Mouse (Mus musculus) midbrain, embryonic 12.5 days (tissue): ENCODE measurements around the gene Prr7. TPM values are rescaled to one million over a fixed set of nuclear protein-coding genes. Genes with fewer than 3 reads are reported as not detected.

ENCODE experiments used
- ATAC-seq: fragments of 200-750 bp; cut with Nextera tagmentation; 2 replicates; pipeline ENCODE4 v1.8.0; 2017; ENCODE audit warnings: low read depth, moderate TSS enrichment, moderate library complexity; ENCODE audit not compliant: low FRiP score
- H3K27ac ChIP-seq: fragments of 300-500 bp; sonication (generic); replicated peaks from 2 replicates; pipeline ENCODE4 v1.5.1; 2016; ENCODE audit warnings: mild to moderate bottlenecking
- H3K27me3 ChIP-seq: fragments of 300-500 bp; sonication (generic); 2 replicates; pipeline ENCODE4 v1.6.1; 2016; ENCODE audit warnings: mild to moderate bottlenecking
- H3K36me3 ChIP-seq: fragments of 300-500 bp; sonication (generic); 2 replicates; pipeline ENCODE4 v1.6.1; 2016
- H3K4me1 ChIP-seq: fragments of 300-500 bp; sonication (generic); 2 replicates; pipeline ENCODE4 v1.6.1; 2016
- H3K4me2 ChIP-seq: fragments of 300-500 bp; sonication (generic); replicated peaks from 2 replicates; pipeline ENCODE4 v1.6.1; 2016; ENCODE audit warnings: mild to moderate bottlenecking, moderate library complexity
- H3K4me3 ChIP-seq: fragments of 300-500 bp; sonication (generic); 2 replicates; pipeline ENCODE4 v1.5.1; 2016; ENCODE audit warnings: mild to moderate bottlenecking
- H3K9ac ChIP-seq: fragments of 300-500 bp; sonication (generic); replicated peaks from 2 replicates; pipeline ENCODE4 v1.6.1; 2016; ENCODE audit warnings: mild to moderate bottlenecking, moderate library complexity
- H3K9me3 ChIP-seq: fragments of 300-500 bp; sonication (generic); 2 replicates; pipeline ENCODE4 v1.6.1; 2016; ENCODE audit warnings: mild to moderate bottlenecking
- WGBS: fragments of 180-500 bp; shearing (Covaris S2); methylation state at CpG from one replicate; pipeline ENCODE4 v1.1.7; 2016; 5-methylcytosine and 5-hydroxymethylcytosine counted together
- polyA plus RNA-seq: library from polyadenylated mRNA; unstranded; fragments of >200 nt; fragmentation: Nextera tagmentation; extraction: Ambion mirVana; gene quantifications from 2 replicates; pipeline ENCODE4 v1.2.1, GENCODE M21; 2016

Gene Prr7
- polyA plus RNA-seq, 1 experiment from 2014 or later = 2.3 TPM

DNA sequence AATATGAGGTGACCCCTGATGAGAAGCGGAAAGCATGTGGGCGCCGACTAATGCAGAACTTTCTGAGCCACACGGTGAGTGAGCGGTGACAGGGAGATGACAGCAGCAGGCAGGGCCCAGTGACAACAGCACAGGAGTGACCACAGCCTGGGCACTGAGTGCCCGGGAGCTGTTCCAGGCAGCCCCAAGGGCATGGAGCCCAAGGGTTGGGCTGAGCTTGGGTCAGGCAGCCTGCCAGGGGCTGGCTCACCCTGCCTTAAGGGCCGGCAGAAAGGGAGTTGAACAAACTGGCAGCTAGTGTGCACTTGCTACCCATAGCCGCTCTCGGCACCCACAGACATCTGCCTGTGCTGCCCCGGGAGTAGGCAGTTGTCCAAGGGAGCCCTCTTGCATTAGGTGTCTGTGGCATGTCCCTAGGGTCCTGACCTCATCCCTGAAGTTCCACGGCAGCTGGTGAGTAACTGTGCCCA, 13.5 kb upstream of the Prr7 start:
- 95% methylated on average over 11 of the region's 11 CpGs for WGBS
- no peak for ATAC-seq
- peaks cover 28% of the 10 kb centered on the region for H3K4me1 ChIP-seq
- no peak overlapping the region for H3K4me3 ChIP-seq
- peaks cover 67% of the 10 kb centered on the region for H3K36me3 ChIP-seq
- H3K27me3 ChIP-seq = no peaks in the 10 kb centered on the region
- H3K9me3 ChIP-seq = no peaks in the 10 kb centered on the region
- H3K9ac ChIP-seq = no peak overlapping the region
- no peak overlapping the region for H3K27ac ChIP-seq
- H3K4me2 ChIP-seq = no peak overlapping the region

DNA sequence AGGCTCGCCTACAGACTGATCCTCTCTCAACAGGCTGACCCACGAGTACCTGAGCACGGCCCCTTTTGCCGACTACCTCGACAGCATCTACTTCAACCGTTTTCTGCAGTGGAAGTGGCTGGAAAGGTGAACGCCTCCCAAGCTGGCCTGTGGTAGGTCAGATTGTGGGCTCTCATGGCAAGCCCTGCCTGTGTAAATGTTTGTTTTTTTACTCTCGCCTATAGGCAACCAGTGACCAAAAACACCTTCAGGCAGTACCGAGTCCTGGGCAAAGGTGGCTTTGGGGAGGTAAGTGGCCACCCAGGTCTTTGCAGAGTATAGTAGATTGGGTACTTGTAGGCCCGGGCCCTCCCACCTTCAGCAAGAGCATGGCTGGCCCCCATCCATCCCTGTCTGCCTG, 12.8 kb upstream of the Prr7 start:
- no peak overlapping the region for H3K4me2 ChIP-seq
- H3K4me3 ChIP-seq = no peak overlapping the region
- peaks cover 22% of the 10 kb centered on the region for H3K4me1 ChIP-seq
- ATAC-seq = no peak
- no peak overlapping the region for H3K27ac ChIP-seq
- H3K9me3 ChIP-seq = no peaks in the 10 kb centered on the region
- no peak overlapping the region for H3K9ac ChIP-seq
- peaks cover 74% of the 10 kb centered on the region for H3K36me3 ChIP-seq
- H3K27me3 ChIP-seq = no peaks in the 10 kb centered on the region
- 95% methylated on average over 10 of the region's 10 CpGs for WGBS

DNA sequence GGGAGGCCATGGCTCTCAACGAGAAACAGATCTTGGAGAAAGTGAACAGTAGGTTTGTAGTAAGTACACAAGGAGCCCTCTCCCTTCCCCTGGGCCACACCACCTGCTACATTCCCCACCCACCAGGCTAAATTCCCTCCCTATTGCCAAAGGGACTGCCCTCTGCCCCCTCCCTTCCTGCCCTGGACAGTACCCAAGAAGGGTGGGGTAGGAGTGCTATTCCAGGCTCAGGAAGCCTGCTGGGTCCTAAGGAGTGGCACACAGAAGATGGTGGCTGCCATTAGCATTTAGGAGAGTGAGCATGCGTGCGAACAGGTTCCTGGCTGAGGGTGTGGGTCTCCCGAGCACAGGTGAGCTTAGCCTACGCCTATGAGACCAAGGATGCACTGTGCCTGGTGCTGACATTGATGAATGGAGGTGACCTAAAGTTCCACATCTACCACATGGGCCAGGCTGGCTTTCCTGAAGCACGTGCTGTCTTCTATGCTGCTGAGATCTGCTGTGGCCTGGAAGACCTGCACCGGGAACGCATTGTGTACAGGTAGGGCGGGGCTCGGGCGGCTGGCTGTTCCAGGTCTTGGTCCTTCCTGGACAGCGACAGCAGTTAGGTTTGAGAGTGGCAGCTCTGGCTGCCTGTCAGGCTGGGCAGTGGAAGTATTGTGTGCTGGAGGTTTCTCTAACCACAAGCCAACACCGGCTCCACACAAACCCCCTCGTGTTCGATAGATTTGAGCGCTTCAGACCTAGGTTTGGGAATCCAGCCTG, 12.1 kb upstream of the Prr7 start:
- Histone ChIP-seq H3K4me1 (peaks cover 15% of the 10 kb centered on the region), H3K27ac (no peak overlapping the region), H3K9ac (no peak overlapping the region), H3K27me3 (no peaks in the 10 kb centered on the region), H3K9me3 (no peaks in the 10 kb centered on the region), H3K36me3 (peaks cover 79% of the 10 kb centered on the region), H3K4me3 (no peak overlapping the region), H3K4me2 (no peak overlapping the region)
- 94% methylated on average over 16 of the region's 16 CpGs for WGBS
- ATAC-seq = no peak

DNA sequence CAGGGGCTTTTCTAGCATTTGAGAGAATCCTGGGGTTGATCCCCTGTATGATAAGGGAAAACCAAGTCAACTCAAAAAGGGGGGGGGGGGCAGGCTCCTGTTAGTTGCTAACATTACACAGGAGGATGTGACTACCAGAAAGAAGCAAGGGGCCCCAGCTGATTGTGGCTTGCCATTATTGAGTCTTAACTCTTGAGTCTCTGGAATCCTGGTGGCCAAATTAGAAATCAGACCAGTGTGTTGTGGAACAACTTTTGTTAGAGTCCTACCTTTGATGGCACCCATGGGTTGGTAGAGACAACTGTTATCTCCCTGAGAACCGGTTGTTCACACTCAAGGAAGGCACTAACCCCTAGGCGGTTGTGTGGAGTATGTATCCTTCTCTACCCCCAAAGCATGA, 1.1 kb upstream of the Prr7 start:
- Histone ChIP-seq H3K36me3 (peaks cover 43% of the 10 kb centered on the region), H3K27me3 (peaks cover 9% of the 10 kb centered on the region; the same call in 1 of the 2 replicates), H3K4me2 (peak overlapping the region; percentile 78; the same call in 1 of the 2 replicates), H3K9ac (0 out of 2 replicates have a peak overlapping the region, but pooled peaks have one; percentile 91), H3K4me1 (peaks cover 36% of the 10 kb centered on the region), H3K27ac (peak overlapping the region; percentile 99), H3K4me3 (peak overlapping the region; percentile 68; the same call in 1 of the 2 replicates), H3K9me3 (no peaks in the 10 kb centered on the region)
- 51% methylated on average over 2 of the region's 2 CpGs for WGBS
- no peak for ATAC-seq

DNA sequence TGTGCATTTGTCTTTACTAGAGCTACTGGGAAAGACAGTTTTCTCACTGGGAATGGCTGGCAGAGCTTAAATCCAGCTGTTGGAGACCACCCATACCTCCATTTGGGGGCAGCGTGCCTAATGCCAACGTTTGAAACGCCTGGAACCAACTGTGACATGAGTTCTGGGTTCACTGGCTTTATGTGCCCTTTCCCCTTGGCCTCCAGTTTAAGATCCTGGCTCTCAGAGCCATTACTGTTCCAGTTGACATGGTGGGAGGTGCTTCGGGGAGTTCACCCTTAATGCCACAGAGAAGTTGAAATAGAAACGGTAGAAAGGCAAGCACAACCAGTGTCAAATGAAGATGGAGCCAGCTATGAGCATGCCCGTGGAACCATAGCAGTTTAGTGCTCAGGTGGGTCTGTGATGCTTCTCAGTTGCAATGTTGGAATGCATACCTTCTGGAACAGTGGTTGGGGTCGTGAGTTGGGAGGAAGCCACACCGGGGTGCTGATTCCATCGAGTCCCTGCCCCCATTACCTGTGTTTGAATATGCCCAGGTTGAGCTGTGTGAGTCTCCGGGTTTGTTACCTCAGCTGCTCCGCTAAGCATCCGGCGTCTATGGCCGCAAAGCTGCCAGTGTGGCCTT, 554 bp upstream of the Prr7 start:
- H3K9ac ChIP-seq = peak overlapping the region; percentile 91
- H3K27ac ChIP-seq = peak overlapping the region; percentile 99
- peak overlapping the region; percentile 78 for H3K4me2 ChIP-seq
- no peaks in the 10 kb centered on the region for H3K9me3 ChIP-seq
- H3K4me3 ChIP-seq = peak overlapping the region; percentile 68
- peaks cover 42% of the 10 kb centered on the region for H3K4me1 ChIP-seq
- peaks cover 38% of the 10 kb centered on the region for H3K36me3 ChIP-seq
- peak; percentile 1; the same call in 1 of the 2 replicates for ATAC-seq
- WGBS = 8% methylated on average over 14 of the region's 14 CpGs
- H3K27me3 ChIP-seq = peaks cover 10% of the 10 kb centered on the region; the same call in 1 of the 2 replicates

DNA sequence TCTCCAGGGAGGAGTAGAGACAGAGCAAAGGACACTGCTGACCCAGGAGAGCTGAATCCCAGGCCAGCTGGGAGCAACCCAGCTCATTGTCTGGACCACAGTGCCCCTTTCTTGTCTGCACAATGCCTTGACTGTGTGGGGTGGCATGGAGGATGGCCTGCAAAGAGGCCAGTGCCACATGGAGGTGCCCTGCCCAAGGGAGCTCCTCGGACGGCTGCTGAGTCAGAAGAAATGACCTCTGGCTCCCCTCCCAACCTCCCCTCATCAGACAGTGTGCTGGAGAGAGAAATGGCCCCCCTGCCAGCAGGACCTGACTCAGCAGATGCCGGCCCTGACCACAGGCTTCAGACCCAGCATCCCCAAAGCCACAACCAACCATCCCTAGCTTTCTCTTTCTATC, 1.1 kb downstream of the Prr7 start:
- Histone ChIP-seq H3K4me3 (peak overlapping the region; percentile 68), H3K9me3 (no peaks in the 10 kb centered on the region), H3K9ac (peak overlapping the region; percentile 91), H3K36me3 (peaks cover 21% of the 10 kb centered on the region), H3K27ac (peak overlapping the region; percentile 99), H3K4me1 (peaks cover 58% of the 10 kb centered on the region), H3K27me3 (peaks cover 10% of the 10 kb centered on the region; the same call in 1 of the 2 replicates), H3K4me2 (peak overlapping the region; percentile 78)
- 2% methylated on average over 3 of the region's 3 CpGs for WGBS
- peak; percentile 25; the same call in 1 of the 2 replicates for ATAC-seq

DNA sequence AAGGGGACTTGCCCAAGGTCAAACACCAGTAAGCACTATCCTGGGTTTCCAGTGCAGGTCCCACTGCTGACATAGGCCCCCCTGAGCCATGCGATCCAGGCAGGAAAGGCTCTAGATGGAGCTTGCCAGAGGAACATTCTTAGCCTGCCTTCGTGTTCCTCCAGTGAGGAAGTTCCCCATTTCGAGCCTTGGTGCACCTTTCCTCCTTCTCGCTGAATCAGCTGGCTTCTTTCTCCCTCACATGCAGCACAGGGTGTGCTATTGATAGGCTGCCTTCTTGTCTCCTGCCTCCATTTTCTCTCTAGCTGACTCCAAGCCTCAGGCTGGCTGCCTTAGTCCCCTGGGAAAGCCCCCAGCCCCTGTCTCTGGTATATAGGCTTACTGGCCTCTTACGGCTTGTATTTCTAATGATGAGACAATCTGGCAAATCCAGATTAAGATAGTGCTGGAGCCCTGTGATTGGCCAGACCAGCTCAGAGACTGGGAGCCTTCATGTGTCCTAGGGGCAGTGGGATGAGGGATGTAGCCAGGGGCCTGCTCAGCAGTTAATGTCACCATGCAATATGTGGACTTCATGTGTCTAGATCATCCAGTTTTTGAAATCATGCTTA, 1.9 kb downstream of the Prr7 start:
- no peak for ATAC-seq
- H3K4me1 ChIP-seq = peaks cover 66% of the 10 kb centered on the region

DNA sequence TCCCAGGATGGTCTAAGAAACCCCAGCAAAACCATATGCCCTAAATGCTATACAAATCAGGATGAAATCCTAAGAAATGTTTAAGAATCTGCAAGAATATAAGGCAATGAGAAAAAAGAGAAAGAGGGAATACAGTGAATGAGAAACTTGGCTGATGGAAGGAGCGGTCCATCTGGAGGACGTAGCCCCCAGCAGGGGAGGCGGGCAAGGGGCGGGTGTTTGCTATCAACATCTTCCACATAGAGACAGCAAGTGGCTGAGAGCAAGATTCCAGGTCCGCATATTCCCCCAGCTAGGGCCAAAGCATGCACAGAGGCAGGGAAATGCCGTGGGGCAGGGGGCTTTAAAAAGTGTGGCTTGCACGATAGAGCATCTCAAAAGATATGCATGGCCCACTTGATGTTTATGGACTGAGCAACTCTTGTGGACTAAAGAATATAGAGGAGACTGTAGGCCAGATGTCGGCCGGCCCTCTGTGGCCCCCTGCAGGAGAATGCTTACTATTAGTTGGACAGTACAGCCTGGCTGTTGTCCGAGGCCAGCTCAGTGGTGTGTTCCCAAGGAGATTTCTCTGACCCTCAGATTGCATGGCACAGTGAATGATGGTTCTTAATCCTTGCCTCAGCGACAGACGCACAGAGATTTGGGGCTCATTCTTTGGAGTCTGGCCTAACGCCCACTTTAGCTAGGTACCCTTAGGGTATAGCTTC, 4.9 kb downstream of the Prr7 start:
- H3K4me3 ChIP-seq = no peak overlapping the region
- WGBS = 40% methylated on average over 13 of the region's 13 CpGs
- no peak overlapping the region for H3K27ac ChIP-seq
- H3K4me2 ChIP-seq = no peak overlapping the region
- H3K9ac ChIP-seq = no peak overlapping the region; the same call in 1 of the 2 replicates
- peaks cover 86% of the 10 kb centered on the region for H3K4me1 ChIP-seq
- peaks cover 6% of the 10 kb centered on the region for H3K36me3 ChIP-seq
- no peaks in the 10 kb centered on the region for H3K9me3 ChIP-seq
- ATAC-seq = no peak
- H3K27me3 ChIP-seq = 0 out of 2 replicates have a peak, but pooled peaks cover 2% of the 10 kb centered on the region

More for the DNA sequence above, 1.9 kb downstream of the Prr7 start:
- Histone ChIP-seq H3K27ac (peak overlapping the region; percentile 99), H3K9me3 (no peaks in the 10 kb centered on the region), H3K27me3 (peaks cover 10% of the 10 kb centered on the region; the same call in 1 of the 2 replicates), H3K36me3 (peaks cover 13% of the 10 kb centered on the region; the same call in 1 of the 2 replicates), H3K9ac (peak overlapping the region; percentile 91), H3K4me3 (peak overlapping the region; percentile 68), H3K4me2 (peak overlapping the region; percentile 78)
- 67% methylated on average over 5 of the region's 5 CpGs for WGBS

DNA sequence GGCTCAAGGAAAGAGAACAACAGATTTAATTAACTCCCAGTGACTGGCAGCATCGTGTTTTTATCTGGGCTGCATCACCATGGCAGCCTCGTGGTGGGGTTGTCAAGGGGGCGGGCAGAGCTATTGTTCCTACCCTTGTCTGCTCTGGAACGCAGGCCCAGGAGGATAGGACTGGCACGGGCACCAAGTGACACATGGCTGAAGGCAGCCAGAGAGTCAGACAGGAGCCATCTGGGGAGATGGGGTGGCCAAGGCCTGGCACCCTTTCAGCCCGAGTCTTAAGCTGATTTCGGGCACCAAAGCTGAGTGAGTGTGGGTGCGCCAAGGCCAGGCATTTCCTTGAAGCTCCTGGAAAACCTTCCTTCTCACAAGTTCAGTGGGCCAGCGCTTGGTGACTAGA, 6.3 kb downstream of the Prr7 start:
- no peak overlapping the region for H3K4me3 ChIP-seq
- H3K4me1 ChIP-seq = peaks cover 90% of the 10 kb centered on the region
- 34% methylated on average over 9 of the region's 9 CpGs for WGBS
- no peaks in the 10 kb centered on the region for H3K9me3 ChIP-seq
- ATAC-seq = no peak
- H3K9ac ChIP-seq = peak overlapping the region; percentile 46; the same call in 1 of the 2 replicates
- 0 out of 2 replicates have a peak, but pooled peaks cover 2% of the 10 kb centered on the region for H3K27me3 ChIP-seq
- peak overlapping the region; percentile 91 for H3K27ac ChIP-seq
- H3K4me2 ChIP-seq = peak overlapping the region; percentile 90; the same call in 1 of the 2 replicates
- H3K36me3 ChIP-seq = peaks cover 20% of the 10 kb centered on the region

DNA sequence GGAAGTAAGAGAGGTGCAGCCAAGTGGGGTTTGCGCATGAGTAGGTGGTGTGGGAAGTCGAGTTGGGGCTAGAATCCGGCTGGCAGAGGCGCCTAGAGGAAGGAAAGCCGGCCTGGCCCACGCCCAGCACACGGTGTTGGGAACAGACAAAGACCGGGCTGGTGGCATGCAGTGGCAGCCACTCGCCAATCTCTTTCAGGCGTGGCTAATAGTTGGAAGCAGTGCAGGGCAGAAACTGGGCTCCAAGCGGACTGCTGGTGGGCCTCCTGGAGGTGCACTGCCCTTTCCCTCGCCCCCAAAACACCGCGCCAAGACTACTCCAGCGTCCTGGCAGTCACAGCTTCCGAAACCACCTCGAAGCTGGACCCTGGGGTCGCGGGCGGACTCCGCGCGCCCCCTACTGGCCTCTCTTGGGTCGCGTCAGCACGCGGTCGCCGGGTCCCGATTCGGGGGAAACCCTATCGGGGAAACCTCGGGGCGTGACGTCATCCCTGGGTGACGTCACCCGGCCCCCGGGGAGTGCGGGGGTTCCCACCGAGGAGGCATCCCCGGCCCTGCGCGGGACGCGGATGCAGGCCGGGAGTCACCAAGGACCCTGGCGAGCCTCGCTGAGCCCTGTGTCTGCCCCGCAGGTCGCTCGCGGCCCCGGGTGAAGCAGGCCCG, 7.2 kb downstream of the Prr7 start:
- under 1% methylated on average over 54 of the region's 54 CpGs for WGBS

DNA sequence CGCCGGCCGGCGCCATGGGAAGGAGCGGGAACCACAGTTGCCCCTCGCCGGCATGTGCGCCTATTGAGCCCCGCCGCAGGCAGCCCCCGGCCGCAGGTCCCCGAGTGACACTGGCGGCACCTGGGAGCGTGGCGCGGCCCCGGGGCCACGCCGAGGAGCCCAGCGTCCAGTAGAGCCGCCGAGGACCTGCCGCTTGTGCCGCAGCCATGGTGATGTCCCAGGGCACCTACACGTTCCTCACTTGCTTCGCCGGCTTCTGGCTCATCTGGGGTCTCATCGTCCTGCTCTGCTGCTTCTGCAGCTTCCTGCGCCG, 7.7 kb downstream of the Prr7 start:
- Histone ChIP-seq H3K9me3 (no peaks in the 10 kb centered on the region), H3K4me1 (peaks cover 89% of the 10 kb centered on the region), H3K27me3 (0 out of 2 replicates have a peak, but pooled peaks cover 2% of the 10 kb centered on the region), H3K4me2 (peak overlapping the region; percentile 90), H3K4me3 (peak overlapping the region; percentile 57), H3K27ac (peak overlapping the region; percentile 91), H3K36me3 (peaks cover 34% of the 10 kb centered on the region), H3K9ac (peak overlapping the region; percentile 86)
- 0% methylated on average over 31 of the region's 31 CpGs for WGBS
- peak; percentile 38 for ATAC-seq

More for the DNA sequence above, 7.2 kb downstream of the Prr7 start:
- Histone ChIP-seq H3K4me1 (peaks cover 90% of the 10 kb centered on the region), H3K27me3 (0 out of 2 replicates have a peak, but pooled peaks cover 2% of the 10 kb centered on the region), H3K9ac (peak overlapping the region; percentile 86), H3K27ac (peak overlapping the region; percentile 91), H3K36me3 (peaks cover 29% of the 10 kb centered on the region), H3K9me3 (no peaks in the 10 kb centered on the region), H3K4me2 (peak overlapping the region; percentile 90), H3K4me3 (peak overlapping the region; percentile 57)
- ATAC-seq = peak; percentile 57
